Mouse (Mus musculus) layer of hippocampus, adult 8-10 months (tissue): ENCODE data around the gene Dhrs13. TPM values are rescaled to one million over a fixed set of nuclear protein-coding genes. Genes with fewer than 3 reads are reported as not detected.

ENCODE experiments used
- microRNA-seq, 2 experiments: library from miRNA; unstranded; fragments of <30 nt; microRNA quantifications; one replicate each; pipeline ENCODE4 v1.2.0; 2022
- total RNA-seq, 4 experiments: library from RNA; stranded (reverse); gene quantifications; 2 replicates each; pipeline ENCODE4 v1.2.4; 2022

The Dhrs13 gene
- total RNA-seq, 4 experiments from 2014 or later, result 4.0 to 5.2 (median 4.8) TPM

Small RNA genes lying within 50 kb of the gene (microRNA-seq; reads per million reads assigned to microRNA genes)
- gene Mir144, result 6.7 to 18.9 reads per million in 2 experiments
- 0 reads per million in 2 experiments for gene Mir451a
- gene Mir451b, result 0 reads per million in 2 experiments

Other genes with a start within 250 kb of the Dhrs13 start
- gene Gm10277, start 244.5 kb upstream of the Dhrs13 start, total RNA-seq, result not detected
- 1 to 10 TPM; 1.8 to 3.4 (median 2.4) TPM for gene Pipox, start 138.2 kb upstream of the Dhrs13 start, total RNA-seq
- 100 to 1,000 TPM; 139 to 164 (median 153) TPM for gene Sez6, start 101.5 kb upstream of the Dhrs13 start, total RNA-seq
- gene Phf12, start 49.5 kb upstream of the Dhrs13 start, total RNA-seq, result 10 to 100 TPM; 56.1 to 64.4 (median 61.1) TPM
- gene Flot2, start 5.7 kb downstream of the Dhrs13 start, total RNA-seq, result 10 to 100 TPM; 75.9 to 79.8 (median 76.1) TPM
- gene Eral1, start 48.1 kb downstream of the Dhrs13 start, total RNA-seq, result 10 to 100 TPM; 15.8 to 21.7 (median 21.2) TPM
- 10 to 100 TPM; 27.4 to 30.0 (median 28.1) TPM for gene Fam222b, start 62.4 kb downstream of the Dhrs13 start, total RNA-seq
- gene Traf4, start 133.3 kb downstream of the Dhrs13 start, total RNA-seq, result 10 to 100 TPM in 3 of 4 experiments, 1 to 10 TPM in 1; 9.2 to 11.1 (median 10.4) TPM
- 1 to 10 TPM; 3.0 to 3.5 (median 3.3) TPM for gene Nek8, start 144.4 kb downstream of the Dhrs13 start, total RNA-seq
- gene Tlcd1, start 144.4 kb downstream of the Dhrs13 start, total RNA-seq, result 10 to 100 TPM; 16.6 to 24.8 (median 23.8) TPM
- 100 to 1,000 TPM; 606 to 878 (median 722) TPM for gene Rpl23a, start 151.3 kb downstream of the Dhrs13 start, total RNA-seq
- gene Rab34, start 156.2 kb downstream of the Dhrs13 start, total RNA-seq, result 10 to 100 TPM; 28.2 to 39.4 (median 36.4) TPM
- gene Proca1, start 161.1 kb downstream of the Dhrs13 start, total RNA-seq, result 1 to 10 TPM; 3.9 to 5.9 (median 4.9) TPM
- 10 to 100 TPM; 61.6 to 67.7 (median 62.3) TPM for gene Sdf2, start 213.5 kb downstream of the Dhrs13 start, total RNA-seq
- 100 to 1,000 TPM; 124 to 126 (median 125) TPM for gene Supt6, start 213.7 kb downstream of the Dhrs13 start, total RNA-seq
- 100 to 1,000 TPM; 181 to 208 (median 193) TPM for gene 2610507B11Rik, start 229.5 kb downstream of the Dhrs13 start, total RNA-seq